Mouse (Mus musculus) G1E (cell line): ENCODE results near the gene Nrm. TPM values are rescaled to one million over a fixed set of nuclear protein-coding genes. Genes with fewer than 3 reads are reported as not detected.

Experiments
- ATAC-seq: 2 replicates; pipeline ENCODE4 v1.8.0; 2016; ENCODE audit warnings: mild to moderate bottlenecking; ENCODE audit not compliant: insufficient number of reproducible peaks, poor library complexity, low FRiP score, severe bottlenecking; ENCODE audit errors: extremely low read depth
- DNase-seq: peaks from one replicate; pipeline ENCODE4 v3.0.0; 2012; ENCODE audit warnings: low spot score
- H3K27me3 ChIP-seq: 2 replicates; pipeline ENCODE4 v1.6.1; 2012; ENCODE audit warnings: mild to moderate bottlenecking, low read length, inconsistent platforms; ENCODE audit not compliant: insufficient read depth
- H3K36me3 ChIP-seq: replicated peaks from 2 replicates; pipeline ENCODE3; 2012; ENCODE audit warnings: mild to moderate bottlenecking, inconsistent platforms
- H3K4me1 ChIP-seq: 2 replicates; pipeline ENCODE4 v1.6.1; 2012; ENCODE audit warnings: low read depth, low read length, inconsistent platforms, mixed read lengths; ENCODE audit not compliant: insufficient read depth
- H3K4me3 ChIP-seq: 2 replicates; pipeline ENCODE4 v1.5.1; 2012; ENCODE audit warnings: low read depth, mild to moderate bottlenecking, inconsistent platforms, low read length, moderate library complexity, mixed read lengths
- H3K9me3 ChIP-seq: replicated peaks from 2 replicates; pipeline ENCODE4 v1.6.1; 2012; ENCODE audit warnings: inconsistent platforms
- CTCF ChIP-seq: IDR thresholded peaks from 2 replicates; pipeline ENCODE4 v1.5.1; 2012; ENCODE audit warnings: low read depth, low read length, inconsistent platforms, mixed read lengths
- GATA1 ChIP-seq: IDR thresholded peaks from 2 replicates; pipeline ENCODE4 v1.6.1; 2012; ENCODE audit warnings: borderline replicate concordance, low read length, inconsistent platforms, mixed read lengths
- GATA2 ChIP-seq: IDR thresholded peaks from 2 replicates; pipeline ENCODE4 v1.6.1; 2012; ENCODE audit warnings: low read depth, low read length, inconsistent platforms, borderline replicate concordance
- POLR2AphosphoS5 ChIP-seq: IDR thresholded peaks from 2 replicates; pipeline ENCODE4 v1.6.1; 2012; ENCODE audit warnings: low read depth, low read length, inconsistent platforms; ENCODE audit not compliant: insufficient replicate concordance
- TAL1 ChIP-seq: conservative IDR thresholded peaks from 2 replicates; pipeline ENCODE4 v1.6.1; 2012; ENCODE audit warnings: low read depth, low read length, inconsistent platforms, mixed read lengths
- polyA plus RNA-seq: library from polyadenylated mRNA; stranded (reverse); fragments of >175 nt; gene quantifications from 2 replicates; pipeline ENCODE4 v1.2.3, GENCODE M21; 2012
- total RNA-seq, 2 experiments: library from RNA; stranded (forward) in 1 of 2; stranded (reverse) in 1 of 2; fragments of 200-1000 nt in 1 of 2; fragments of >200 nt in 1 of 2; fragmentation: Nextera tagmentation in 1 of 2; gene quantifications; 2 replicates each; pipeline ENCODE4 v1.2.3; 2014 to 2017

Gene Nrm
- total and polyA plus RNA-seq, 3 experiments = 33.1 to 59.9 (median 51.0) TPM

DNA sequence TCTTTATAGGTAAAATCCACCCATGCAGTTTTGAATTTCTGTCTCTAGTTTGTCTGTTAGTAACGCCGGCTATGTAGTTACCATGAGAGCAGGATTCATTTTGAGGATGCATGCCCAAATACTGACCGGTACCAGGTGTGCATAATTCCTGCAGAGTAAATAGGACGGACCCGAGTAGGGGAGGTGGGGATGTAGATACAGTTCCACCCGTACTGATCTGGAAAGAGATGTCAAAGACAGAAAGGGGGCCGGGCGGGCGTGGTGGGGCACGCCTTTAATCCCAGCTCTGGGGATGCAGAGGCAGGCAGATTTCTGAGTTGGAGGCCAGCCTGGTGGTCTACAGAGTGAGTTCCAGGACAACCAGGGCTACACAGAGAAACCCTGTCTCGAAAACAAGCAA is 19.1 kb upstream of the Nrm start:
- Histone ChIP-seq H3K9me3 (no peaks in the 10 kb centered on the region), H3K27me3 (no peaks in the 10 kb centered on the region), H3K4me3 (peak overlapping the region; percentile 73), H3K4me1 (peaks cover 29% of the 10 kb centered on the region), H3K36me3 (peaks cover 30% of the 10 kb centered on the region)
- ATAC-seq = no peak
- DNase-seq = no peak
- TF ChIP-seq TAL1 (no peak), GATA1 (no peak), GATA2 (no peak), CTCF (no peak), POLR2AphosphoS5 (no peak)

DNA sequence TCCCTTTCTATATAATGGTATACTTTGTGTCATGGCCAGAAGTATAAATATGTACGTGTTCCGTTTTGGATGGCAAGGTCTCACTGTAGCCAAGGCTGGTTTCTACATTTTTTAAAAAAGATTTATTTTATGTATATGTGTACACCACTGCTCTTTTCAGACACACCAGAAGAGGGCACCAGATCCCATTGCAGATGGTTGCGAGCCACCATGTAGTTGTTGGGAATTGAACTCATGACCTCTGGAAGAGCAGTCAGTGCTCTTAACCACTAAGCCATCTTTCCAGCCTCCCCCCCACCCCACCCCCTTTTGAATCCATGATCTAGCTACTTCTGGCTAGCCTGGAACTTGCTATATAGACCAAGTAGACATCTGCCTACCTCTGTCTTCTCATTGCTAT is 17.6 kb upstream of the Nrm start:
- Histone ChIP-seq H3K4me3 (no peak overlapping the region), H3K27me3 (no peaks in the 10 kb centered on the region), H3K9me3 (no peaks in the 10 kb centered on the region), H3K36me3 (peaks cover 45% of the 10 kb centered on the region), H3K4me1 (peaks cover 42% of the 10 kb centered on the region)
- TF ChIP-seq GATA2 (no peak), GATA1 (no peak), POLR2AphosphoS5 (no peak), CTCF (no peak), TAL1 (no peak)
- DNase-seq = no peak
- ATAC-seq = no peak

DNA sequence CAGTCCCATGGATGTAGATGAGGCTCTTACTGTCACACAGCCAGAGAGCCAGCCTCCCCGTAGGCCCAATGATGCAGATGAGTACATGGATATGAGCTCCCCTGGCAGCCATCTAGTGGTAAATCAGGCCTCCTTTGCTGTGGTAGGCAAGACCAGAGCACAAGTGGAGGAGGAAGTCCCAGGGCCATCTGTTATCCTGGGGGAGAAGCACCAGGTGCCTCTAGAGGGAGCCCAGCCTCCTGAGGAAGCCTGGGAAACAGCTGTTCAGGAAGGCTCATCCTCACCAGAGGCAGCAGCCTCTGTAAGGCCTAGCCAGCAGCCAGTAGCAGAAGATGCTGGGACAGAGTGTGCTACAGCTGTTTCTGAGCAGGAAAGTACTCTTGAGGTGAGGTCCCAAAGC is 13.0 kb upstream of the Nrm start:
- ATAC-seq = no peak
- no peak for DNase-seq

DNA sequence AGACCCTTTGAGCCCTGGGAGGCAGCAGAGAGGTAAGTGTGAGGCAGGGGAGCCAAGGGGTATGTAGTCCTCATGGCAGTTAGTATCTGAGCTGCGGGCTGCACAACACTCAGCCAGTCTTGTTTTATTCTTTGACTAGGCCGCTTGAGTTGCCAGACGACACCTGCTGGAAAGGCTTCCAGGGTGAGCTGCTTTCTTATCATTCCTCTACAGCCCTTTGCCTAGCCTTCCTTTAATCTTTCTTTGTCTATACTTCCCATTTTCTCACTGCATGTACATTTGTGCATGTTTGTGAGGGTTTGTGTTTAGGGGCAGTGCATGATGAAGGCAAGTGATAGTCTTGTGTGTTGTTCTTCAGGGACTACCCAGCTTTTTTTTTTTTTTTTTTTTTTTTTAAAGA is 10.1 kb upstream of the Nrm start:
- DNase-seq (peak; percentile 46), ATAC-seq (peak; percentile 68)
- H3K4me3 ChIP-seq = no peak overlapping the region
- H3K9me3 ChIP-seq = no peaks in the 10 kb centered on the region
- H3K36me3 ChIP-seq = peaks cover 90% of the 10 kb centered on the region
- H3K27me3 ChIP-seq = no peaks in the 10 kb centered on the region
- peaks cover 65% of the 10 kb centered on the region for H3K4me1 ChIP-seq
- TF ChIP-seq GATA2 (no peak), TAL1 (peak; percentile 89)

More for the DNA sequence above, 13.0 kb upstream of the Nrm start:
- no peaks in the 10 kb centered on the region for H3K27me3 ChIP-seq
- no peak overlapping the region for H3K4me3 ChIP-seq
- peaks cover 84% of the 10 kb centered on the region for H3K36me3 ChIP-seq
- H3K4me1 ChIP-seq = peaks cover 57% of the 10 kb centered on the region
- H3K9me3 ChIP-seq = no peaks in the 10 kb centered on the region
- TF ChIP-seq TAL1 (no peak), GATA2 (no peak), GATA1 (no peak), POLR2AphosphoS5 (no peak)

DNA sequence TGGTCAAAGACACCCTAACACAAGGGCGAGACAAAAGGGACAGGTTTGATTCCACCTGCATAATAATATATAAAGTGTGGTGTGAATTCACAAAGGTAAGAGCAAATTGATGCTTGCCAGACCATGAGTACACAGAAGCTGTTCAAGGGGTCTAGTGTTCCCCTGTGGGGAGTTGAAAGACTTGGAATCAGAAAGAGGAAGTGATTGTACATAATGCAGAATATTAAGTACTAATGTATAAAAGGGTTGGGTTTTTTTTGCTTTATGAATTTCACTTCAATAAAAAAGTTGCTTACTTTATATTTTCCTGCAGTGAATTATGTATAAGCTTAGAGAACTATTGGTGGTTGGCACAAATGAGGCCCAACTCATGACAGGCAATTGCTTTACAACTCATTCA is 1.7 kb upstream of the Nrm start:
- Histone ChIP-seq H3K4me1 (peaks cover 68% of the 10 kb centered on the region), H3K27me3 (no peaks in the 10 kb centered on the region), H3K4me3 (no peak overlapping the region), H3K9me3 (no peaks in the 10 kb centered on the region), H3K36me3 (peaks cover 64% of the 10 kb centered on the region)
- ATAC-seq (no peak), DNase-seq (no peak)
- TF ChIP-seq GATA1 (no peak), GATA2 (no peak), POLR2AphosphoS5 (no peak), TAL1 (no peak), CTCF (no peak)

DNA sequence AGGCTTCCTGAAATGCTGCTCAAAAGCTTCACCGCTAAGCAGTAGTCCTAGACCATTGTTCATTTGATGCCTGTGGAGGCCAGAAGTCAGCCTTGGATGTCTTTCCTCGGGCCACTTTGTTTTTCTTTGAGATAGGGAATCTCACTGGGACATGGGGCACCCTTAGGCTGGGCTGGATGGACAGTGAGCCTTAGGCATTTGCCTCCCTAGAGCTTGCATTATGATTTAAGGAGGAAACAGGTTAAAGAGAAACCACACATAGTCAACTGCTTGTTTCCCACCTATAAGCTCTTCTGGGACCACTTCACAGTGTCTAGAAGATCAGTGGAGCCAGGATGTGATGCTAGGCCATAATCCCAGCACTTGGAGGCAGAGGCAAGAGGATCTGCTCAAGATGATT is 1.3 kb upstream of the Nrm start:
- no peaks in the 10 kb centered on the region for H3K27me3 ChIP-seq
- peaks cover 68% of the 10 kb centered on the region for H3K4me1 ChIP-seq
- ATAC-seq = no peak
- TF ChIP-seq GATA2 (no peak), TAL1 (no peak), CTCF (no peak), POLR2AphosphoS5 (no peak), GATA1 (no peak)
- DNase-seq = no peak
- H3K36me3 ChIP-seq = peaks cover 64% of the 10 kb centered on the region
- H3K4me3 ChIP-seq = no peak overlapping the region
- H3K9me3 ChIP-seq = no peaks in the 10 kb centered on the region

DNA sequence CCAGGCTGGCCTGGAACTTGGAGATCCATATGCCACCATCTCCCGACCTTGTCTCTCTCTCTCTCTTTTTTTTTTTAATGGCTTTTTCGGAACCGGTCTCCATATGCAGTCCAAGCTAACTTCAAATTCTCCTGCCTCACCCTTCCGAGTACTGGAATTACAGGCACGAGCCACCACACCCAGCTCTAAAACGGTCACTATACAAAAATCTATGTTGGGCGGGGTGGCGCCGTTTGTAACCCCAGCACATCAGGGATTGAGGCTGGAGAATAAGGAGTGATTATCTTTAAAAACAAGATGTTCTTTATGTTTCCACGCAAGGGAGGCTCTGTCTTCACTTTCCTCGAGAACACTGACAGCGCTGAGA is 304 bp upstream of the Nrm start:
- DNase-seq = no peak
- Histone ChIP-seq H3K4me1 (peaks cover 73% of the 10 kb centered on the region), H3K9me3 (no peaks in the 10 kb centered on the region), H3K36me3 (peaks cover 58% of the 10 kb centered on the region), H3K27me3 (peaks cover 1% of the 10 kb centered on the region; the same call in 1 of the 2 replicates), H3K4me3 (peak overlapping the region; percentile 87)
- TF ChIP-seq CTCF (no peak), GATA2 (no peak), TAL1 (no peak), POLR2AphosphoS5 (no peak), GATA1 (no peak)
- ATAC-seq = no peak
